Comparison of ENCODE assay signal across 20 mouse cellular contexts in genomic region chr19:60344911-60345310, GRCm38 (mm10).
"Had no signal": no experiment of that assay in that cellular context is flagged by ENCODE, and none has a peak within 500 bp of the region (broad histone marks: within the 10 kb centered on the region; RNA-seq: fewer than 3 reads in every experiment).

No protein-coding gene starts in this region.

- H3K9ac ChIP-seq: liver, embryonic 15.5 days; liver, postnatal 0 days; lung, embryonic 15.5 days; midbrain, embryonic 13.5 days; neural tube, embryonic 13.5 days; neural tube, embryonic 15.5 days had no signal

- H3K9me3 ChIP-seq: liver, embryonic 15.5 days; lung, embryonic 15.5 days; megakaryocyte, embryonic 14.5 days; midbrain, embryonic 13.5 days; neural tube, embryonic 13.5 days; neural tube, embryonic 15.5 days had no signal

- H3K27me3 ChIP-seq: liver, embryonic 15.5 days; lung, embryonic 15.5 days; megakaryocyte, embryonic 14.5 days; midbrain, embryonic 13.5 days; neural tube, embryonic 15.5 days had no signal

- H3K36me3 ChIP-seq: liver, embryonic 15.5 days; lung, embryonic 15.5 days; midbrain, embryonic 13.5 days; neural tube, embryonic 13.5 days; neural tube, embryonic 15.5 days had no signal

- H3K4me3 ChIP-seq: liver, embryonic 15.5 days; lung, embryonic 15.5 days; megakaryocyte, embryonic 14.5 days; midbrain, embryonic 13.5 days; myocyte; neural tube, embryonic 13.5 days; neural tube, embryonic 15.5 days had no signal

- H3K27ac ChIP-seq: liver, embryonic 15.5 days; lung, embryonic 15.5 days; macrophage; midbrain, embryonic 13.5 days; neural tube, embryonic 13.5 days; neural tube, embryonic 15.5 days had no signal

- DNase-seq: liver, postnatal 0 days; lung, adult 2 months; lung, postnatal 14 days; lung, postnatal 36 days; retina, postnatal 1 day; right cerebral cortex, adult 18-20 months; right cerebral cortex, postnatal 25 days; right cerebral cortex, postnatal 4 days; spleen, adult 18-20 months; thymus, adult 18-20 months; thymus, postnatal 14 days; thymus, postnatal 4 days had no signal

- H3K4me1 ChIP-seq: liver, embryonic 15.5 days; lung, embryonic 15.5 days; megakaryocyte, embryonic 14.5 days; midbrain, embryonic 13.5 days; neural tube, embryonic 13.5 days; neural tube, embryonic 15.5 days had no signal
